Mouse (Mus musculus): ENCODE measurements around the gene Dner.
A peak's percentile ranks its signal among the peaks of the same experiment; 100 is the strongest.
"Not testable (repeated sequence)": the region's sequence is repeated elsewhere in the genome, so short reads cannot be mapped to it uniquely, and the experiment has no call there.

Dner gene

DNA sequence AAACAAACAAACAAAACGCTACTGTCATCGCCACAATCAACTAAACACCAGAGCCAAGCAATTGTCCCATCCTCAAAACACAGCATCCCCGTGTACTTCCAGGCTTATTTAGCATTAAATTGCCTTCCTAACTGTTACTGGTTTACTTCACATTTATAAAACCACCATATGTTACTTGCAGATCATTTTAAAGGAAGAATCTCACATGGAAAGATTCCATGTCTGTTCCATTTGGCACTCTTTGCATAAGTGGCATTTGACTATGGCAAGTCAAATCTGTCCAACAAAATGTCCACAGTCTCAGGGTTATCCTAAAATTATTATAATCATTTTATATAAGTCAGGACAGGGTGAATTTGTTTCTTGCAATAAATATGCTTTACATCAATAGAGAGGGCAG, 299.2 kb downstream of the Dner start:
- DNase-seq (ENCODE audit: low read depth), result no peak

DNA sequence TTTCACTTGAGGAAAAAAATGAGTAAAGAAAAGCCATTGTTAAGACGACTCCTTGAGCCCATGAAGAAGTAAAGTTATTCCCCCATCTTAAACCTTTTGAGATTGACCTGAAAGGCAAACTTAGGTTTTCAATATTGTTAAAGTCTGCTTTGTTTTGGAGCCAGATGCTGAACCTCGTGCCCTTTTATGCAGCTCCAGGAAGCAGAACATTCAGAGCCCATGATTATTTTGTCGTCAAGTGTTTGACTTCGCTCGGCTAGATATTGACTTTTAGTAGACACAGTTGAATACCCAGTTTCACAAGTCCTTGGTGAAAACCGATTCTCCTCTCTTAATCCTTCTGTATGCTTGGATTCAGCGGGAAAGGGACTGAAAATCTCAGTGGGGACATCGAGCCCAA, 300.1 kb downstream of the Dner start:
- DNase-seq (ENCODE audit: low read depth), result no peak

DNA sequence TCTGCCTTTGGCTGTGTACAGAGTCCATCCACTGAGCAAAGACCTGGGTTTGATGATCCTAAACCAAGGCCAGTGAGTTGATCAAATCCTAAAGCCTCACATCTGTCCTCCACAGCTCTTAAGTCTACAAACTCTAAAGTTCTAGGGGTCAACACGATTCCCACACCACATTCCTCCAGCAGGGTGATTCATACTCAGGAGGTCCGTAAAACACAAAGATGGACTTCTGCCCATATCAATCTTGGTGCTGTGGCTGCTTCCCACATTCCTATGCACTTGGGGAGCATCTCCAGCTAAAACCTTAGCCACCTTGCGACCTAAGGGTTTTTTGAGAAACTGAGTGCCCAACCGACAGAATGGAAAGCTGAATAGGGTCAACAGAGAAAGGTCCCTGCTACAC, 305.1 kb downstream of the Dner start:
- DNase-seq (ENCODE audit: low read depth), result no peak

DNA sequence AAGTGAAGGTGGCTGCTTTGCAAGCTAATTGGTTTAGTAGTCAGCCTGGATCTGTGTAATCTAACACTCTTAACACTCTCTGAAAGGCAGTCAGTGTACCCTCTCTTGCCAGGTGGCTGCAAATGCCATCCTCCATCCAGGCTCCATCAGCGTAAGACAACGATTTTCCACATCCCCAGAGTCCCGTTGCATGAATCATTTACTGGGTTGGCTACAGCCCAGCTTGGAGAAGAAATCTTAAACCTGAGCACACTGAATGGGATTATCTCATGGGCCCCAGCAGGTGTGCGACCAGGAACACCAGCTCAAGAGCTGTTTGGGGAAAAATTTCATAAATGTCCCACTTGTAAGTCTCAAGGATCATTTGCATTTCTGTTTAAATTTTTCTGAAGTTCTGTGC, 308.4 kb downstream of the Dner start:
- no peak for DNase-seq (ENCODE audit: low read depth)

DNA sequence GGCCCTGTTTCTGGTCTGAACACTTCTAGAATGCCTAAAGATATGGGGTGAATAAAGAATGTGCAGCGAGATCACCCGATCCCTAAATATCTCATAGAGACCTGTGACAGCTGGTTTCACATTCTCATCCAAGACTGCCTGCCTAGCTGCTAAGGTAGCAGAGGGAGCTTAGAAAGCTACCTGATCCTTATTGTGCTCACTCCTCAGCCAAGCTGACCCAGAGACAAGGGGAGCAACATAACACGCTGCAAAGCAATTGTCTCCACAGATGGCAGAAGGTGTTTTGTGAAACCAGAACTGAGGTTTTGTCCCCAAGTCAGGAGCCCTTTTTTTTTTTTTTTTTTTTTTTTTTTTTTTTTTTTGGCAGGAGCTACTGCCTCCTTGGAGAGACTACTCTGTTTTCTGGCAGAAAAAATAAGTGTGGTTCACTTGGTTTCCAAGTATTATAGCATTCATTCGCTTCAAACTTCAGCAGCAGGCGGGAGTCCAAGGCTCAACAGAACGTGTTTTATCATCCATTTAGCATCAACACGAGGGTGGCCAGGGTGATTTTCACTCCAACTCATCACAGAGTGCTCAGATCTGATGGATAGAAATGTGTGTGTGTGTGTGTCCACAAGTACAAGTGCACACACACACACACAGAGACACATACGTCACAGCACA, 309.4 kb downstream of the Dner start:
- peak; percentile 30 for DNase-seq (ENCODE audit: low read depth)

DNA sequence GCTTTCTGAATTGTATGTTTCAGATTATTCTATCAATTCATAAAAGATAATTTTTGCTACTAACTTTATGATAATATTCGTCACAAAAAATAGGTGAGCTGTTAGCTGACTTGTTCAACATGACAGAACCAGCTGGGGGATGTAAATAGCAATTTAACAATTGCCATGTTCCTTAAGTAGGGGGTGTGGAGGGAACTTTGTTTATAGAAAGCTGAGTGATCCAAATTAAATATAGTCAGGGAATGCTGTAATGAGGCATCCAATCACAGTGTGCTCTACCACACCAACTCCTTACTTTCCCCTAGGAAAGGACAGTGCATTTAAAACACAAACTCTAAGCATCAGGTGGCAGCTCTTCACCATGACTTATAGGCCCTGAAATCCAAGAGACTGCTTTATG, 313.3 kb downstream of the Dner start:
- DNase-seq (ENCODE audit: low read depth), result no peak

DNA sequence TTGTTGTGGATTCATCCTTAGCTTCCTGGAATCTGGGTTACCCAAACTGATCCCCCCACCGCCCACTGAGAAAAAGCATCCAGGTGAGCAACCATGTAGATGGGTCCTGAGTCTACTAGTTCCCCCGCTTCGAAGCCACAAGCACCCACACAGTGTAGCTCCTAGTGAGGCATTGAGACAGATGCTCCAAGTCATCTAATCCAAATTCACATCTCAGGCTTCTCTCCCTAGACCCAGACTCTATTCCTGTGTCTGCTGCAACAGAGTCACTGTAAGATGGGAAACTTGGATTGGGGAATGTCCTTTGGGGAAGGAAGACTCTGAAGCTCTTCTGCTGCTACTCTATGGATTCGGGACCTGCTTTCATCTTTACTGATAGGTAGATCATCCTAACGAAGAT, 314.0 kb downstream of the Dner start:
- DNase-seq (ENCODE audit: low read depth), result no peak

DNA sequence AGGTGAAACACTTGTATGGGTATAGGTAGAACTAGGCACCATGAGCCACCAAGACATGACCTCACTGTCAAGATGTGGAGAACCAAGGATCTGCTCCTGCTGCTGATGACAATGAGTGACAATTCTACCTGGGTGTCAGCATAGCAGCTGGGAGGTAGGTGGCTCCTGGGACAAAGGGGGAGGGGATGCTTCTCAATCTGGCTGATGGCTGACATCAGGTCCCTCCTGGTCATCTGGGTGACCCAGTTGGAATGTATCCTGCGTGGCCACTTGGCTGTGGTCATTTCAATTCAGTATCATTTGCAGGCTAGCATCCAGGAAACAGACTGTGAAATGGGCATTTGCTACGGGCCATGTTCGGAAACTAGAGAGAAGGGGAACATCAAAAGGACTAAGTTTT, 315.1 kb downstream of the Dner start:
- DNase-seq (ENCODE audit: low read depth), result no peak

DNA sequence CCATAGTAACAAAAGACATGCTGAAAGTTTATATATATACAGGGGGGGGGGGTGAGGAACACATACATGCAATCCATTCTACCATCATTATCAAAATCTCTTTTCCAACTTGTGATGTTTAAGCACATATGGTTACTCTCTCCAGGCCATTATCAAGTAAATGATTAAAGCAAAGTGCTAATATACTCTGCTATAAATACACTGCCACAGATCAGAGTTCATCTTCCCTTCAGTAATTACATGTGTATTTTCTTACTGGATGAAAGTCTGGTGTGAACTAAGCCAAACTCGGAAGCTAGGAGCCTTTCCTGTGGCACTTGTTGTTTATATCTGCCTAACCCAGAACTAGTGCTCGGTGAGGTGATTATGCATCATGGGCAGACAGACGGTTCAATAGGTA, 328.3 kb downstream of the Dner start:
- DNase-seq (ENCODE audit: low read depth), result no peak

DNA sequence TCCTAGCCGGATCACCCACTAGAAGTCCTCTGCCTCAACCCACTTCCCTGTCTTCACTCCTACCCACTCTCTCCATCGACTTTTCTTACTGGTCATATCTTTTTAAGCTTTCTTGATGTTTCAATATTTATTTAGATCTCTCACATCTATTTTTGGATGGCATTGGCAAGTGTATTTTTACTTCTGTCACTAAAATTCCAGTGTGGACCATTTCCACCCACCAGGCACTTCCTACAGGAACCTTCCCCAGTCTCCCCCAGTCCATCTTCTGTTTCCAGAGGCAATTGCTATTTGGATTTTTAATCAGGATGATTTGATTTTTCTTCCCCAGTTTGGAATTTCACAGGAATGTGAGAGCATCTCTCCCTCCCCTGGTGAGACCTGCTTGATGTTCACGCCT, 329.5 kb downstream of the Dner start:
- DNase-seq (ENCODE audit: low read depth), result no peak

DNA sequence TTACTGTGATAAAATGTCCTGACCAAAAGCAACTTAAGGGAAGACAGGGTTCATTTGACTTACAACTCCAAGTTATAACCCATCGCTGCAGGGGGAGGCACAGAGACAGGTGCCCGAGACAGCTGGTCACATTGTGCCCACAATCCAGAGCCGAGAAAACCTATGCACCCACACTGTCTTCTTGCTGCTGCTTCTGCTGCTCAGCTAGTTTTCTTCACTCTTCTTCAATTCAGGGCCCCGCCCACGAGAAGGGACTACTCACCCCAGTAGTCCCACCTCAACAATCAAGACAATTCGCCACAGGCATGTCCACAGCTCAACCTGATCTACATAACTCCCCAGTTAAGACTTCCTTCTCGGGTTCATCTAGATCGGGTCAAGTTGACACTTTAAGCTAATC, 332.1 kb downstream of the Dner start, which contains the start of gene Pid1:
TSS of gene Pid1 (minus strand) at position 214 of the 400 bp plus-strand sequence.
- DNase-seq (ENCODE audit: low read depth), result no peak

DNA sequence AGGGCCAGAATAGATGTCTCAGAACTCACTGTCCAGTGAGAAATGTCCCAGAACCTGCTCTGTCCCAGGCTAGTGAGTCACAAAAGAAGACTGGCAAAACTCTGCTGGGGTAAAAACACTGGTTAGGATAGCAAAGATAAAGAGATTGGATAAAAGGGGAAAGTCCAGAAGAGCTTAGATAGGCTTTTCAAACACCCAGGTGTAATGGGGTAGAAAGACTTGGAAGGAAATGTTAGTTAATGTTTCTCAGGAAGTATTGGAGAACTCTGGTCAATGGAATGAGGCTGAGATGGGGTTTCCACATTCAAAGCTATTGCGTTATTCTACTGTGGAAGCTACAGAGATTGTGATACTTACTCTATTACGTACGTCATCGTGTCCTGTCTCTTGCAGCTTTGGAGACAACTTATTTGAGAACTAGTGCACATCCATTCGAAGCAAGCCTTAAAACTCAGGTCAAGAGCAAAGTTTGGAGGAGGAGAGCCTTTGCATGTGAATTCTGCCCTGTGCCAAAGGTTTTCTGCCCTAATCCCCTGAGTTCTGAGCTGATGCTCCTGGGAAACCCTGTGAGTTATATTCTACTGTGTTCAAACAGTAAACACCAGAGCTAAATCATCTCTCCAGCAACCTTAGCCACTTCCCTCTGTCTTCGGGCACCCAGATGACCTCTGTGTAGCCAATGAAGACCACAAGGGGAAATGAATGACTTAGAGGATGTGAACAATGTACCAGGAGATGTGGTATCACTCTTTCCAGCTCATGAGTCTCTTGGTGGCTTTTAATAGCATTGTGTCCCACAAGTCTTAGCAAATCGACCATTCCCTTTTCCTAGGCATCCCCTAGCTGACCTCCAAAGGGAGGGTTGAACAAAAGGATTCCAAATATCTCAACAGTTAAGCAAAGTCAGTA, 333.1 kb downstream of the Dner start:
- no peak for DNase-seq (ENCODE audit: low read depth)

DNA sequence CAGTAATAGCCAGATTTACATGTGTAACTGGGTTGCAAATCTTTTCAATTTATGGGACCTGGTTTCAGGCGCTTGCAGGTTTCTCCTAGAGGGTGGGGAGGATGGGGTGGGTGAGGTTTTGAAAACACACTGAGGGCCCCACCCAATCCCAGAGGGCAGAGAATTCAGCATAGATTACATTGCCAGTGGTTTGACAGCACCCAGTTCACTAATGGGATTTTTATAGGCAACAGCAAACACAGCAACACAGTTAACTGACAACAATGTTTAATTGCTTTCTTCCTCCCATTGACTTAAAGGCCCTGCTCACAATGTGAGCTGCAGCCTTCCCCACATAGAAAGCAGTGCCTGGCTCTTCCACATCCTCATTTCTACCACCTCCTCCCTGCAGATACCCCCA, 333.8 kb downstream of the Dner start:
- no peak for DNase-seq (ENCODE audit: low read depth)

DNA sequence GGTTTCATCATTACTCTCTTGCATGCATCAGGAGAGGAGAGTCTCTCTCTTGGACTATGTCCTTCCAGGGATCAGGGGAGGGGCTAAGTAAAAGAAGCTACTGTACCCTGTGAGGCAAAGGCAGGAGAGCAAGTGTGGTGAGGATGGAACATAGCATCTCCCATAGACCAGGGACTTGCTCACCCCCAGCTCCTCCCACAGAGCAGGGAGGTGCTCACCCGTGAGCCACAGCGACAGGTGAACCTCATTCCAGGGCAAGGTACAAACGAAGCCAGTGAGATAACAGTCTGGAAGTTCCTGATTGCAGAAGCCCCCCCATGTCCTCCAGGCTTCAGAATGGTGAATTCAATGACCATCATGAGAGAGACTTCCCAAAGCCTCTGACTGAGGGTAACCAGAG, 334.6 kb downstream of the Dner start:
- no peak for DNase-seq (ENCODE audit: low read depth)

DNA sequence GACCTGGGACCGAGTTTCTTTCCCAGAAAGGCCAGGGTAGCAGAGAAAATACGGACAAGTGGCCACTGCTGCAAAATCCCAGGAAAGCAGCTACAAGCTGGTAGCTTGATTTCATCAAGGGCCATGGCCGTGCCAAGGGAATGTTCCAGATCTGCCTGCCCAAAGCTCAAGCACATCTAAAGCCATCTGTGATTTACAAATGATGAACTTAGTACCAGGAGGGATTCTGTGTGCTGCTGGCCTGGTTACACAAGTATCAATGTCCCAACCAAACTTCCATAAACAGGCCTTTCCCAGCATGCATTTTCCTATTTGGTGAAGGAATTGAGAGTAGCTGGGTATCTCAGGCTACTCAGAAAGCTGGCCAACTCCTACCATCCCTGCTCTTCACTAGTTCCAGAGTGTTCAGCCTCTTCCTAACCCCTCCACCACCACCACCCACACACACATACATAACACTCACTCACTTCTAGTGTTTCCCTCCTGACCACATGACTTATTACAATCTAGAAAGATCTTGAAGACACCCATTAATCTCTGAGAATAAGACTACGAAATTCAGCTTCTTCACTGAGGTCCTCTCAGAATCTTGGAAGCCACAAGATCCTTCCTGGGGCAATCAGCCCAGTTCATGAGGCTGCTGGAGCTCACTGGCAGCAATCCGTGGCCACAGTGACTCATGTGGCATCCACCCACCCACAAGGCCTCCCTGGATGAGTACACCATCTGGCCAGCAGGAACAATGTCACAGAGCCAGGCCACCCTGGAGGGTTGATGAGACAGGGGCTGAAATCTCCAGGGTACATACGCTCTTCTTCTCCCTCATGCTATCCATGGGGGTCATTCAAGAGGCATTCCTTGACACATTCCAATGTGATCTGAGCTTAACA, 336.2 kb downstream of the Dner start:
- peak; percentile 81 for DNase-seq (ENCODE audit: low read depth)

DNA sequence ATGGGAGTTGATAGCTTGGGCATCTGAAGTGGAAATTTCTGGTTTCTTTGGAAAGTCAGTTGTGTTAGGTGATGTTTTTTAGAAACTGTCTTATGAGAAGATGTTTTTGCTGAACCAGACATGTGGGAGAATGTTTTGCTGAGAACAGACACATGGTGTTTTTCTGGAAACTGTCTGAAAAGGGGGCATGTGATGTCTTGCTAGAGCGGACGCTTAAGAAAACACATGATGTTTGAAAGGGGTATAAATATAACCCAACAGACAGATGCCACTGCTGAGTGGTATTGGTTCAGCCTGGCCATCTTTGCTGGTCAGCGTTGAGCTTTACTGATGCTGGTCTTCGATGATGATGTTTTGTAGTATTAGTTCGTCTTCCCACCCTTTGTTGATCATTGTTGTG, 338.8 kb downstream of the Dner start:
- no peak for DNase-seq (ENCODE audit: low read depth)

DNA sequence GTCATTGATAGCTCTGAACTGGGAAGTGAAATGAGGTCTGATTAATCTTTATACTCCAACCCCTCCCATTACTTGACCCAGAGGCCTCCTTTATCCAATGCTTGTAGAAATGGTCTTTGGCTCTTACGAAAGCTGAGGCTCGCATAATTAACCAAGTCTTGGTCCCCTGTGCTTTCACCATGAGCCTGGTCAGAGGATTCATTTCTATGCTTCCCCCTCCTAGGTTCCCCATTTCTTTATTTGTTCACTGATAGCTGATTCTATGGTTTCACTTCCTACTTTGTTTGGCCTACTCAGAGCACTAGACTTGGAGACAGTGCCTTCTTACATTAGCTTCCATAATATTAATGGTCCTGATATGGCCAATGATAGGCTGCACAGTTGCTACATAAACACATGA, 345.8 kb downstream of the Dner start:
- DNase-seq (ENCODE audit: low read depth), result no peak

DNA sequence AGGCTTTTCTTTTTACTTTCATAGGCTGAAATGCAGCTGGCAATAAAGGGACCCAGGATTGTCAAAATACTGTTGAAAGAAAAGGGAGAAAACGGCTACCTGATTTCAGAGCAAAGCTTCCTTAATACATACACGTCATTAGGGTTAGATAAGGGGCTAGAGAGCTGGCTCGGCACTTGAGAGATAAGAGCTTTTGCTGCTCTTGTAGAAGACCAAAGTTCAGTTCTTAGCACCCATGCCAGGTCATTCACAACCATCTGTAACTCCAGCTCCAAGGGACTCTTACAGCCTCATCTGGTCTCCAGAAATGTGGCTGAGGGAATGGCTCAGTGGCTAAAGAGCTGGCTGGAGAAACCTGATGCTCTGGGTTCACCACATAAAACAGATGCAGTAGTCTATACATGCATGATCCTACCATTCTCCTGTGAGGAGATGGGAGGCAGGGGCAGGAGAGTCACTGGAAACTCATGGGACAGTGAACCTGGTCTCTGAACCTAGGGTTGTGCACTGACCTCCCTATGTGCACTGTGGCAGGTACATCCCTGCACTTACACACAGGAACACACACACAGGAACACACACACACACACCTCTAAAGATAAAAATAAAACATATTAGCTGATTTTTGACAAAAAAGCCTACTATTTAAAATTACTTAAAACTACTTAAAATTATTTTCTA, 348.1 kb downstream of the Dner start:
- DNase-seq (ENCODE audit: low read depth), result no peak

DNA sequence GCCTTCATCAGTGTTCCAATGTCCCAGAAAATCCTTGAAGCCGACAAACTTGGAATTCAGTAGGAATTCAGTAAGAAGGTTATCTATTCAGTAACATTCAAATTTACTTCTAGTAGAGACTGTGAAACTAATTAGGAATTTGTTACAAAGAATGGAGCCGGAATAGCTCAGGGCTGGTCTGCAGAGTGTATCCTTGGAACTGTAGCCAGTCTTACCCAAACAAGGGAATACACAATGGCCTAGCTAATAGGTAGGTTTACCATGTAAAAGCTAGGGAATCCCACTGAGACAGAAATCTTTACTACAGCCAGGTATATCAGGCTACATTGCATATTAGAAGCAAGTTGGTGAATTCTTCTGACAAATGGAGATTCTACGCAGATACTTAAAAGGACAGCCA, 363.2 kb downstream of the Dner start:
- not testable (repeated sequence) for DNase-seq (ENCODE audit: low read depth)

DNA sequence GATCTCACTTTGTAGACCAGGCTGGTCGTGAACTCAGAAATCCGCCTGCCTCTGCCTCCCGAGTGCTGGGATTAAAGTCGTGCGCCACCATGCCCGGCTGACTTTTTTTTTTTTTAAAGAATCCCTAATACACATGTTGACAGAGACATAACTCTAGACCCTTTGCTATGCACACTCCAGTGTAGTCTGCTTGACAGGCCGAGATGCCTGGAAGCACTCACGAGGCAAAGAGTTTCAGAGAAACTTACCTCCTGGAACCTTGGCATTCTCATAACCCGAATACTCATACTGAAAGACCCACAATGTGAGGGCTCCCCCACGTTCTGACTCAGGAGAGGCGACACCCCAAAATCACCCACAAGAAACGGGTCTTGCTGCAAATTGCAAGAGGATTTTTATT, 364.2 kb downstream of the Dner start:
- not testable (repeated sequence) for DNase-seq (ENCODE audit: low read depth)

DNA sequence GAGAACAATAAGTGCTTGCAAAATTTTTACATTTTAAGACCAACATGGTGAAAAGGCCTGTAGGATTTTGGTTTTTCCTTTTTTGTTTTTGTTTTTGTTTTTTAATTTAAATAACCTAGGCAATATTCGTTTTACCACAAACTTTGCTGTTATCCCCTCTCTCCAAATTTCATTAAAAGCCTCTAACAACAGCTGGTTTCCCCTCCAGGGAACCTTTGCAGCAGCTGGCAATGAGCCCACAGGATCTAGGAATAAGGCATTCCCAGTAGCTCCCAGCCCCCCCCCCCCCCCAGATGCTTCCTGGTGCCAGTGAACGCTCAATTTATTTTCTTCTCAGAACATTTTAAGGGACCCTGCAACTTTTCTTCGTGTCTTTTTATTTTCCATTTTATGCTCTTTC, 370.7 kb downstream of the Dner start:
- DNase-seq (ENCODE audit: low read depth), result no peak

DNA sequence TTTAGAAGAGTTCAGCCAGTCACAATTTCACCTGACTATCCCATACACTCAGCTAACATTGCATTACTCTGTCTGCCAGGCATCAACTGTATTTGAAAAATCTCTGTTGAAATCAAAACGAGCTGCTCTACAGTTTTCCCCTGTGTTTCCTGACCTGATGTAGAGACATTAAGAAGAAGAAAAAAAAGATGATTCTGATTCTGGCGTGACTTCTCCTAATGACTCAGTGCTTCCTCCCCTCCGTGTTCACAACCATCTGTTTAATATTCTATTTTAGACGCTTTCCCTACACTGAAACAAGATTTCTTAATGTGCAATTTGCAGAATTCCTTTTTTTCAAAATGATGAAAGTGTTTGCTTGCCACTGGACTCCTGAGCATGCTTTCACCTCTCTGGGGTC, 374.7 kb downstream of the Dner start:
- DNase-seq (ENCODE audit: low read depth), result no peak
